ENCODE assay signal across 15 mouse cellular contexts in the genomic region with DNA sequence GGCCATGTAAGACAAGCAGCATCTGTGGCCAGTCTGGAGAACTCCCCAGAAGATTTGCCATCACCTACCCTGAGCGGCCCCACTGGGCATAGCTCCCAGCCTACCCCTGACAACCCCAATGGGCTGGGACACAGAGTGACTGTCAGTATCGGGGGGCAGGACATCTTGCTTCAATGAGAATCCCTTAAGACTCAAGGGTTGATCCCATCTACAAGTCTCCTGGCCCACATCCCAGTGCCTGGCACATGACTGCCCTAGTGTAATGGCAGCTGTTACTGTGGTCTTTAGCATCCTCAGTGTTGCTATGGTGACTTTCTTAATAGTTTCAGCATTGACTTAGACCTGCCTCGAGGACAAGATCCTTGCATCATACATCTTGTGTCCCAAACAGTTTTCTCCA. TPM values are rescaled to one million over a fixed set of nuclear protein-coding genes. Genes with fewer than 3 reads are reported as not detected.
DNase-seq lines count a peak whose midpoint lies in the region; ATAC-seq and TF ChIP-seq lines count a peak whose summit lies in the region.
"Had no signal": no experiment of that assay in that cellular context is flagged by ENCODE, and none has a peak within 500 bp of the region (broad histone marks: within the 10 kb centered on the region; RNA-seq: fewer than 3 reads in every experiment).

No protein-coding gene starts in this region.

- TF ChIP-seq CTCF in forebrain, postnatal 0 days (IDR thresholded peaks at IDR 0.05; ENCODE audit: low read depth) = no peak
- TF ChIP-seq CTCF in hindbrain, postnatal 0 days (IDR thresholded peaks at IDR 0.05; ENCODE audit: low read depth) = no peak
- TF ChIP-seq CTCF in midbrain, postnatal 0 days (IDR thresholded peaks at IDR 0.05) = no peak

- peak; percentile 34; the same call in 1 of the 2 replicates for ATAC-seq in forebrain, postnatal 0 days
- no peak for ATAC-seq in forebrain, embryonic 11.5 days (replicated peaks; ENCODE audit: low FRiP score)
- ATAC-seq in hindbrain, postnatal 0 days = peak; percentile 66; the same call in 1 of the 2 replicates
- no peak for ATAC-seq in hindbrain, embryonic 13.5 days (ENCODE audit: low FRiP score)
- ATAC-seq in midbrain, postnatal 0 days (ENCODE audit: low FRiP score) = no peak
- ATAC-seq in midbrain, embryonic 15.5 days (replicated peaks) = no peak
- no peak for ATAC-seq in intestine, embryonic 15.5 days
- ATAC-seq: forebrain, embryonic 13.5 days; intestine, embryonic 16.5 days had no signal

- H3K9me3 ChIP-seq in forebrain, postnatal 0 days (ENCODE audit: low read length) = no peaks in the 10 kb centered on the region
- no peaks in the 10 kb centered on the region for H3K9me3 ChIP-seq in forebrain, embryonic 11.5 days (ENCODE audit: control insufficient read depth, low read length)
- no peaks in the 10 kb centered on the region for H3K9me3 ChIP-seq in hindbrain, postnatal 0 days (ENCODE audit: low read length)
- no peaks in the 10 kb centered on the region for H3K9me3 ChIP-seq in hindbrain, embryonic 13.5 days
- no peaks in the 10 kb centered on the region for H3K9me3 ChIP-seq in midbrain, postnatal 0 days (ENCODE audit: low read length)
- no peaks in the 10 kb centered on the region for H3K9me3 ChIP-seq in midbrain, embryonic 15.5 days
- H3K9me3 ChIP-seq in intestine, embryonic 15.5 days = no peaks in the 10 kb centered on the region
- H3K9me3 ChIP-seq: forebrain, embryonic 13.5 days; heart, embryonic 12.5 days had no signal

- no peak for DNase-seq in forebrain, postnatal 0 days
- no peak for DNase-seq in forebrain, embryonic 11.5 days (ENCODE audit: low spot score)
- DNase-seq in hindbrain, postnatal 0 days (ENCODE audit: low spot score) = peak; percentile 57
- DNase-seq in midbrain, postnatal 0 days (ENCODE audit: low spot score) = peak; percentile 53
- DNase-seq: adrenal gland, postnatal 10 days; cerebellum, adult 11-12 months; cerebellum, adult 9-11 months; gastrocnemius, adult 2 months; gastrocnemius, postnatal 25 days had no signal

- no peaks in the 10 kb centered on the region for H3K4me1 ChIP-seq in forebrain, postnatal 0 days (ENCODE audit: insufficient read depth)
- no peaks in the 10 kb centered on the region for H3K4me1 ChIP-seq in forebrain, embryonic 11.5 days (replicated peaks; ENCODE audit: control insufficient read depth, insufficient read depth, low read length)
- H3K4me1 ChIP-seq in hindbrain, postnatal 0 days (ENCODE audit: insufficient read depth, low read length) = no peaks in the 10 kb centered on the region
- peaks cover 4% of the 10 kb centered on the region; the same call in 1 of the 2 replicates for H3K4me1 ChIP-seq in hindbrain, embryonic 13.5 days (replicated peaks)
- H3K4me1 ChIP-seq in midbrain, postnatal 0 days (ENCODE audit: insufficient read depth, low read length) = no peaks in the 10 kb centered on the region
- H3K4me1 ChIP-seq in midbrain, embryonic 15.5 days = no peaks in the 10 kb centered on the region
- no peaks in the 10 kb centered on the region for H3K4me1 ChIP-seq in intestine, embryonic 15.5 days (replicated peaks)
- H3K4me1 ChIP-seq: forebrain, embryonic 13.5 days; heart, embryonic 12.5 days had no signal

- WGBS in forebrain, postnatal 0 days = 60% methylated on average over 3 of the region's 3 CpGs
- WGBS in forebrain, embryonic 11.5 days = 80% methylated on average over 3 of the region's 3 CpGs
- 54% methylated on average over 3 of the region's 3 CpGs for WGBS in hindbrain, postnatal 0 days
- 79% methylated on average over 3 of the region's 3 CpGs for WGBS in hindbrain, embryonic 13.5 days
- 75% methylated on average over 3 of the region's 3 CpGs for WGBS in midbrain, postnatal 0 days
- WGBS in midbrain, embryonic 15.5 days = 82% methylated on average over 3 of the region's 3 CpGs
- 82% methylated on average over 3 of the region's 3 CpGs for WGBS in intestine, embryonic 15.5 days

- H3K4me3 ChIP-seq in forebrain, postnatal 0 days (ENCODE audit: low read depth, low read length) = no peak overlapping the region
- H3K4me3 ChIP-seq in forebrain, embryonic 11.5 days (ENCODE audit: low read depth, low read length) = no peak overlapping the region
- no peak overlapping the region for H3K4me3 ChIP-seq in hindbrain, postnatal 0 days (ENCODE audit: low read length)
- H3K4me3 ChIP-seq in hindbrain, embryonic 13.5 days = no peak overlapping the region
- no peak overlapping the region for H3K4me3 ChIP-seq in midbrain, postnatal 0 days (ENCODE audit: low read depth, low read length)
- no peak overlapping the region for H3K4me3 ChIP-seq in midbrain, embryonic 15.5 days
- no peak overlapping the region for H3K4me3 ChIP-seq in intestine, embryonic 15.5 days (replicated peaks)
- H3K4me3 ChIP-seq: forebrain, embryonic 13.5 days; gastrocnemius, adult 2 months; heart, embryonic 12.5 days had no signal

- H3K9ac ChIP-seq in forebrain, postnatal 0 days = no peak overlapping the region
- no peak overlapping the region for H3K9ac ChIP-seq in forebrain, embryonic 11.5 days (ENCODE audit: low read length)
- H3K9ac ChIP-seq in hindbrain, postnatal 0 days (replicated peaks; ENCODE audit: low read length) = no peak overlapping the region
- H3K9ac ChIP-seq in hindbrain, embryonic 13.5 days = no peak overlapping the region
- no peak overlapping the region for H3K9ac ChIP-seq in midbrain, postnatal 0 days (replicated peaks; ENCODE audit: low read length, poor library complexity, severe bottlenecking)
- H3K9ac ChIP-seq in midbrain, embryonic 15.5 days = no peak overlapping the region
- H3K9ac ChIP-seq in intestine, embryonic 15.5 days = no peak overlapping the region
- H3K9ac ChIP-seq: forebrain, embryonic 13.5 days; heart, embryonic 12.5 days had no signal

- H3K27me3 ChIP-seq in forebrain, postnatal 0 days (ENCODE audit: insufficient read depth, low read length) = no peaks in the 10 kb centered on the region
- no peaks in the 10 kb centered on the region for H3K27me3 ChIP-seq in forebrain, embryonic 11.5 days (ENCODE audit: control insufficient read depth, insufficient read depth, low read length)
- no peaks in the 10 kb centered on the region for H3K27me3 ChIP-seq in hindbrain, postnatal 0 days (ENCODE audit: insufficient read depth, low read length)
- no peaks in the 10 kb centered on the region for H3K27me3 ChIP-seq in hindbrain, embryonic 13.5 days
- no peaks in the 10 kb centered on the region for H3K27me3 ChIP-seq in midbrain, postnatal 0 days (ENCODE audit: insufficient read depth, low read length)
- no peaks in the 10 kb centered on the region for H3K27me3 ChIP-seq in midbrain, embryonic 15.5 days (replicated peaks)
- H3K27me3 ChIP-seq in intestine, embryonic 15.5 days (replicated peaks) = no peaks in the 10 kb centered on the region
- H3K27me3 ChIP-seq: forebrain, embryonic 13.5 days had no signal

- H3K27ac ChIP-seq in forebrain, postnatal 0 days (ENCODE audit: low read depth, low read length) = no peak overlapping the region
- H3K27ac ChIP-seq in forebrain, embryonic 11.5 days (ENCODE audit: low read depth, low read length) = no peak overlapping the region
- H3K27ac ChIP-seq in hindbrain, postnatal 0 days = no peak overlapping the region
- H3K27ac ChIP-seq in hindbrain, embryonic 13.5 days = no peak overlapping the region
- H3K27ac ChIP-seq in midbrain, postnatal 0 days (ENCODE audit: low read depth, low read length) = no peak overlapping the region
- H3K27ac ChIP-seq in midbrain, embryonic 15.5 days = no peak overlapping the region
- H3K27ac ChIP-seq in intestine, embryonic 15.5 days = no peak overlapping the region
- H3K27ac ChIP-seq: forebrain, embryonic 13.5 days; gastrocnemius, adult 2 months had no signal

- no peak overlapping the region for H3K4me2 ChIP-seq in forebrain, postnatal 0 days (ENCODE audit: low read depth)
- H3K4me2 ChIP-seq in forebrain, embryonic 11.5 days (ENCODE audit: low read depth, low read length, severe bottlenecking) = no peak overlapping the region
- H3K4me2 ChIP-seq in hindbrain, postnatal 0 days (ENCODE audit: low read depth, low read length) = no peak overlapping the region
- no peak overlapping the region for H3K4me2 ChIP-seq in hindbrain, embryonic 13.5 days
- no peak overlapping the region for H3K4me2 ChIP-seq in midbrain, postnatal 0 days (ENCODE audit: low read depth, low read length, poor library complexity, severe bottlenecking)
- H3K4me2 ChIP-seq in midbrain, embryonic 15.5 days = no peak overlapping the region
- no peak overlapping the region for H3K4me2 ChIP-seq in intestine, embryonic 15.5 days (replicated peaks)
- H3K4me2 ChIP-seq: forebrain, embryonic 13.5 days; heart, embryonic 12.5 days had no signal

- no peaks in the 10 kb centered on the region for H3K36me3 ChIP-seq in forebrain, postnatal 0 days (ENCODE audit: insufficient read depth)
- no peaks in the 10 kb centered on the region for H3K36me3 ChIP-seq in forebrain, embryonic 11.5 days (ENCODE audit: control insufficient read depth, insufficient read depth, low read length)
- no peaks in the 10 kb centered on the region for H3K36me3 ChIP-seq in hindbrain, postnatal 0 days (ENCODE audit: insufficient read depth, low read length)
- H3K36me3 ChIP-seq in hindbrain, embryonic 13.5 days = no peaks in the 10 kb centered on the region
- no peaks in the 10 kb centered on the region for H3K36me3 ChIP-seq in midbrain, postnatal 0 days (ENCODE audit: insufficient read depth, low read length)
- H3K36me3 ChIP-seq in midbrain, embryonic 15.5 days (replicated peaks) = no peaks in the 10 kb centered on the region
- H3K36me3 ChIP-seq in intestine, embryonic 15.5 days = no peaks in the 10 kb centered on the region
- H3K36me3 ChIP-seq: heart, embryonic 12.5 days had no signal

RNA-seq across cellular contexts. Expression of a gene that starts 32.2 kb away (rescaled TPM):
- total RNA-seq in forebrain, postnatal 0 days (2014; rRNA removed) = 9.7 and 12.7 TPM in 2 replicates
- polyA plus RNA-seq in forebrain, postnatal 0 days (2015; fragmentation: Nextera tagmentation; extraction: Ambion mirVana) = 19.3 and 20.7 TPM in 2 replicates
- 4.5 and 5.2 TPM in 2 replicates for polyA plus RNA-seq in forebrain, embryonic 11.5 days (2014; fragmentation: Nextera tagmentation; extraction: Ambion mirVana)
- 12.4 and 14.2 TPM in 2 replicates for total RNA-seq in hindbrain, postnatal 0 days (2014; rRNA removed)
- polyA plus RNA-seq in hindbrain, postnatal 0 days (2015; fragmentation: Nextera tagmentation; extraction: Ambion mirVana) = 21.8 and 25.1 TPM in 2 replicates
- polyA plus RNA-seq in hindbrain, embryonic 13.5 days (2015; fragmentation: Nextera tagmentation; extraction: Ambion mirVana) = 19.8 and 23.7 TPM in 2 replicates
- total RNA-seq in midbrain, postnatal 0 days (2014; rRNA removed) = 9.2 and 11.4 TPM in 2 replicates
- 14.5 and 14.8 TPM in 2 replicates for polyA plus RNA-seq in midbrain, postnatal 0 days (2015; fragmentation: Nextera tagmentation; extraction: Ambion mirVana)
- 22.1 and 24.8 TPM in 2 replicates for polyA plus RNA-seq in midbrain, embryonic 15.5 days (2015; fragmentation: Nextera tagmentation; extraction: Ambion mirVana)
- 106 and 127 TPM in 2 replicates for polyA plus RNA-seq in intestine, embryonic 15.5 days (2015; fragmentation: Nextera tagmentation; extraction: Ambion mirVana)

Comparison
In these comparisons a context has a peak if more than half of its experiments do, and no peak if none do; other contexts are left out.
1. ATAC-seq: peak in forebrain, postnatal 0 days (single experiment) and hindbrain, postnatal 0 days (single experiment); none in forebrain, embryonic 11.5 days (single experiment), hindbrain, embryonic 13.5 days (single experiment), midbrain, postnatal 0 days (single experiment), midbrain, embryonic 15.5 days (single experiment) and intestine, embryonic 15.5 days (single experiment).
2. DNase-seq: peak in hindbrain, postnatal 0 days (single experiment) and midbrain, postnatal 0 days (single experiment); none in forebrain, postnatal 0 days (single experiment) and forebrain, embryonic 11.5 days (single experiment).